Mouse (Mus musculus): ENCODE measurements at regions not wholly inside any gene's neighbourhood (a gene's known extent, or its start where the extent isn't known, plus 50 kb on each side); places are given as distances from the start of the nearest gene placed in this dataset.

GRCm38 (mm10) chr2:78804931-78805330 lies 63.0 kb upstream of the Ube2e3 start:
- DNase-seq (ENCODE audit: low read depth, low spot score): no peak

DNA sequence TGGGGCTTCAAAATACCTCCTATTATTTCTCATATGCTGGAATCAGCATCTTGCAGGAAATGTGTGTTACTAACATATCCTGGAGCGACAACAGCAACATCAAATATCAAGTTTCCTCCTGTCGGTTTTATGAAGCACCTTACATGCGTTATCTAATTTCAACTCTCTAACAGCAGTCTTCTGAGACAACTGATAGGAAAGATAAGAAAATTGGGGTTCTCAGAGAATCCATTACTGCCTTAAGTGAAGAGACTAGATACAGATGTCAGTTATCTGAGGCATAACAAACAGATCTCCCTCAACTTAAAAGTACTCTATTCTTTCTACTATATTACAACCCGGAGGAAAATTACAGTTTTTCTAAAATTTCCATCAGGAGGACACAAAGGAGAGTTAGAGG lies 64.4 kb upstream of the Ube2e3 start:
- no peak for DNase-seq (ENCODE audit: low read depth, low spot score)

GRCm38 (mm10) chr2:78795446-78795845 lies 72.5 kb upstream of the Ube2e3 start:
- DNase-seq (ENCODE audit: low read depth, low spot score): no peak

- DNase-seq (ENCODE audit: low read depth, low spot score): no peak
These were observed 73.2 kb upstream of the Ube2e3 start for GRCm38 (mm10) chr2:78794734-78795133.

DNA sequence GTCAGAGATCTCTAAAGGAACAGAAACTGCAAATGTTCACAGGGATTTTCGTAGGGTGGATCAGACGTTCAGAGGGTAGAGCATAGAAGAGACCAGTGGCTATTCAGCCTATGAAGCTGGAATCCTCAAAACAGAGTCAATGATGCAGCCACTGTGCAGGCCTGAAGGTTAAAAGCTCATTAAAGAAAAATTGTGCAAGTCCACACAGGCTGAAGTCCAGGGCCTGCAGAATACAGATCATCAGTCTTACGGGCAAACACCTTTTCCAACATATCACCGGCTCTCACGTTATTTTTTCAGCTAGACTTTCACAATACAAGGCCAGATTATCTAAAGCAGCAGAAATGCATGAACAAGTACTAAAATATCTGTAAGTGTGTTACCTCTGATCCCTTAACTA lies 78.8 kb upstream of the Ube2e3 start:
- no peak for DNase-seq (ENCODE audit: low read depth, low spot score)

DNA sequence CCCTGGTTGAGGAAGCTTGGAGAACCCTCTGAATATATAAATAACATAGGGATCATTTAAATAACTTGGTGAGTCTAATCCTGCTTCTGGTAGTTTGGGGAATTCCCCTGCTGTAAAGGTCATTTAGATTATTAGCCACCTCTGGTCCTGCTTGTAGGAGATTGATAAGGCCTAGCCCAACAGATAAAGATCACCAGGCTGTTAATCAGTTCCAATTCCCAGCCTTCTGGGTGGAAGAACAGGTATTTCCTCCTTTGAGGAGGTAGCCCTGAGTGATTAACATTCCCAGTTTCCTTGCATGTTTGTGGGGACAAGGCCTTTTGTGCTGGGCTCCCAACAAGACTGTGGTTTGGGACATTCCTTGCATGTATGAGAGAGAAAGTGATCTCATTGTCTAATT lies 79.7 kb upstream of the Ube2e3 start:
- DNase-seq (ENCODE audit: low read depth, low spot score): no peak

DNA sequence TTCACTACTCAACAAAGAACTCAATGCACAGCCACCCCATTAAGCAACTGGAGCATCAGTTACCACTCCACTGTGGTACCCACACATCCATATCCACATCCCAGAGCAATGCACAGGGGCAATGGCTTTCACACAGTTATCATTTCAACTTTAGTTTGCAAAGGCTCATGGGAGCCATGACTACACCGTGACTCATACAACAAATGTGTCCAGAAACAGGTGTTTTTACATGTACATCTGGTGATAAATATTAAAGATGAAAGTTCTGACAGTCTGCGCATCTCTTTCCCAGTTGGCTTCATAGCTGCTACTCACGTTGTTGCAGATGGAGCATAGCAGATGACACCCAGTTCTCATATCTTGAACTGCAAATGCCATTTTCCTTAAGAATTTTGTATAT lies 88.0 kb upstream of the Ube2e3 start:
- no peak for DNase-seq (ENCODE audit: low read depth, low spot score)

DNA sequence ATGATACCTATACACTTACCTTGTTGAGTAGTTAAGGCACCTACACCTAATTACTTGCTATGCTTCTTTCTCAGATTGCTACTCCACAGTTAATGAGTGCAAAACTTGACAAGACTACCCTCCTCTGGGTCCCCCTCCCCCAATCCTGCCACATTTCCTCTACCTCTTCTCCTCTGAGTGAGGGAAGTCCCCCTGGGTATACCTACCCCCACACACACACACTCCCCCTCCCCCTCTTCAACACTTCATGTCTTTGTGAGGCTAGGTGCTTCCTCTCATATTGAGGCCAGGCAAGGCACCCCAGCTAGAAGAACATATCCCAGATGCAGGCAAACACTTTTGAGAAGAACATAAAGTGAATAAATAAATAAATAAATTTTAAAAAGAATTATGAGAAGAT lies 90.3 kb upstream of the Ube2e3 start:
- no peak for DNase-seq (ENCODE audit: low read depth, low spot score)

DNA sequence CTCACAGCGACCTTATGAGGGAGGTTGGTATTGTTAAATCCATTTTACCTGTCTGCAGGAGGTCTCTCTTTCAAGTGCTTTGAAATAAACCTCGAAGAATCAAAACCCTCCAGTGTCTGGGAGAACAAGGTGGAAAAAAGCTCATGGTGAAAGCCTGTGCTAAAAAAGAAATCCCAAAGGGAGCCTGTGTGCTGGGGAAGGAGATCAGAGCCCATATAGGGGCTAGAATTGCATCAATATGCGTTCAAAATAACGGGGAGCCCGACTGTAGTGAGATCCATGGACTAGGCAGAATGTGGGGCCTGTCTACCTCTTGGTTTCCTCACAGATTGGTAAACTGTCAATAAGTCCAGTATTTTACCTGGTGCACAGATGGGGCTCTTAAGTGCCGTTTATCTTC lies 113.6 kb upstream of the Ube2e3 start:
- DNase-seq (ENCODE audit: low read depth, low spot score): no peak

DNA sequence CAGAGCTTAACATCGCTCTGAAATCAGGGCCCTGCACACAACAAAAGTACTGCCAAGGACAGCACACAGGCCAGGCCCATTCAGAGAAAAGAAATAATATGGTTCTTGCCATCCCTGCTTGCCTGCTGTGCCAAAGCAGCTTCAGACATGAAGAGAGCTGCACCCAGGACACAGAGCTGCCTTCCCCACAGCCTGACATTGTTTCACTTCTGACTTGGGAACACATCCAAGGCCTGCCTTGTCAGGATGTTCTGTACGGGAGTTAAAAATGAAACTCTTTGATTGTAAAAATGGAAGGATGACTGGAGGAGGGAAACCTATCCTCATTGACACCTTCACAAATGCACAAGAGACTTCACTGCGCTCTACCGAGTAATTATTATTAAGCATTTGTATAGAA lies 114.0 kb upstream of the Ube2e3 start:
- DNase-seq (ENCODE audit: low read depth, low spot score): no peak

DNA sequence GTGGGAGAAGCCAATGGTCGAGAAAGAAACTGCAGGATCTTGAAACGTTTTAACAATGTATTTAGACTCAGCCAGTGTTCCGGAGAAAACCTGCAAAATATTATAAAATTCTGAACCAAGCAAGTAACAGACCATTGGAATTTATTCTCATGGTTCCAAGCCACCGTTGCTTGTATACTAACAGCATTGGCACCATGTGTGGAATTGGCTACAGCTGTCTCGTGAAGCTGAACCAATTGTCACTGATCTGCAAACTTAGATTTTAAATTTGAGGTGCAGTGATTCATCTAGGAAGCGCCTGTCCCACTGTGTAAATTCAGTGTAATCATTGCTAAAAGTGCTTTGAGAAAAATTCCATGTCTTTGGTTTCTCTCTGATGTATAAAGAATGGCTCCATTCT lies 137.8 kb upstream of the Ube2e3 start:
- no peak for DNase-seq (ENCODE audit: low read depth, low spot score)

- no peak for DNase-seq (ENCODE audit: low read depth, low spot score)
These were observed 141.9 kb upstream of the Ube2e3 start for GRCm38 (mm10) chr2:78726060-78726459.

- DNase-seq (ENCODE audit: low read depth, low spot score): no peak
These were observed 143.5 kb upstream of the Ube2e3 start for GRCm38 (mm10) chr2:78724416-78724815.

DNA sequence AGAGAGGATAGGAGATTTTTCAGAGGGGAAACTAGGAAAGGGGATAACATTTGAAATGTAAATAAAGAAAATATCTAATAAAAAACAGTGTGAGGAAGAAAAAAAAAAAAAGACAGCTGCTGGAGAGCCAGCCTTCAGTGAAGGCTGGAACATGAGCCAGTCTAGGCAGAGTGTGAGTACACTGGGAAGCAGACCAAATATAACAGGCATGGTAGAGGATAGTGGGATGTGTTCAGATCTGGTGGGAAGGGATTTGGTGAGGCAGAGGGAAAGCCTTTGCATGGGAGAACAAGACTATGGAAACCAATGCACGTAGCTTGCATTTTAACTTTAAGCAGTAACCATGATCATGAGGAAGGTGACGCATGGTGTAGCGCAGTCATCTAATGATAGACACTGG lies 144.5 kb upstream of the Ube2e3 start:
- no peak for DNase-seq (ENCODE audit: low read depth, low spot score)

- no peak for DNase-seq (ENCODE audit: low read depth, low spot score)
These were observed 145.2 kb upstream of the Ube2e3 start for GRCm38 (mm10) chr2:78722739-78723138.

DNA sequence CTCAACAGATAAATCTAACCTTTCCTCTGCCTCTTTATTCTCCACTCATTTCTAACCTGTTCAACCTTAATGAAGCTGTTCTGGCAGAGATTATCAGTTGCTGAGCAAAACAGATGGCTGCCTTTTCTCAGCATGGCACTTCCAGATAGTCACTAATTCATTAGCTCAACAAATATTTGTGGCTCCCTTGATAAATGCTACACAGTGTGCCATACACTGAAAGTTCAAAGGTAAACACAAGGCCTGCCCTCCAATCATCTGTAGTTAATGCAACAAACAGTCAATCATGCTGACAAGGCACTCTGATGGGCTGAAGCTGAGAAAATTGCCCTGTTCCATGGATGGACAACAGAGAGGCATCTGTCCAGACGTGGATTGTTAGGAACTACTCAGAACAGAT lies 149.4 kb upstream of the Ube2e3 start:
- DNase-seq (ENCODE audit: low read depth, low spot score): no peak

DNA sequence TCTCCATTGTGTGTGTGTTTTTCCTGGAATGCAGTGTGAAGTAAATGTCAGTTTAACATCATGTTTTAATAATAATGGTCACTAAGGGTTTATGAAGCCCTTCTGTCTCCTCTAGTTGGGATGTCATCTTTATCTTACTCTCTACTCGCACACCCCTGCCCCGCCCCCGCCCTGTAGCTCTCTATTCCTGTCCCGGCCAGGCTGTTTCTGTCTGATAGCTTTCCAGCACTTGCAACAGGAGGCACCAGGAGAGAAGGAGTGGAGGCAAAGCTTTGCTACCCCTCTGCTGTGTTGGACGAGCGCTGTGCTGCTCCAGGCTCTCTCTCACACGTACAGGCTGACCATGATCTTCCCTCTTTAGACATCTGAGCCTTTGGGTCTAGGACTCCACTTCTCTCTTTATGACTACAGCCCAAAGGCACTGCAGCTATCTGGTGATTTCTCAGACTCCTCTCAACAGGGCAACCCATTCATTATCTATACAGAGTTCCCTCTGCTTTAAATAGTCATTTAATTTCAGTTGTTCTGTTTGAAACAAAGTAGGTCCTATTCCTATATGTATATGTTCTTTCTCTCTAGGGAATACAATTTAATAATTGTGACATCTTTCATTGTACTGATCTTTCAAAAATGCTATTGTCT lies 151.6 kb upstream of the Ube2e3 start:
- no peak for DNase-seq (ENCODE audit: low read depth, low spot score)

GRCm38 (mm10) chr2:78694851-78695250 lies 173.1 kb upstream of the Ube2e3 start:
- DNase-seq (ENCODE audit: low read depth, low spot score): no peak

- no peak for DNase-seq (ENCODE audit: low read depth, low spot score)
These were observed 211.3 kb upstream of the Ube2e3 start for GRCm38 (mm10) chr2:78656668-78657067.

GRCm38 (mm10) chr2:78655156-78655855 lies 212.6 kb upstream of the Ube2e3 start:
- no peak for DNase-seq (ENCODE audit: low read depth, low spot score)

DNA sequence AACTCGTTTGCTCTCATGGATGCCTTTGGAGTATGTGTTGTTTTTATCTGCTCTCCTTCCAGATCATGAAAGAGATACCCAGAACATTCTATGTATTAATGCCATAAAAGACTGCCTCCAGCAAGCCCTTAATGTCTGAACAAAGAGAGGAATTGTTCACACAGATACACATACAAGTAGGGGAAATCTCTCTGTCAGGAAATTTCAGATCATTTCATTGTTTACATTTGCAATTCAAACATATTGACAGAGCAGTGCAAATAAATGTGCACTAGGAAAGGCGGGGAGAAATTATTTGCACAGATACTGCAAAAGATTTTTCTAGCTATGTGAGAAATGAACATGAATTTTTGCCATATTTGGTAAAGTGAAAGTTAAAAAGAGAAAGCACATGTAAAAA lies 216.4 kb upstream of the Ube2e3 start:
- DNase-seq (ENCODE audit: low read depth, low spot score): no peak

- DNase-seq (ENCODE audit: low read depth, low spot score): no peak
These were observed 227.6 kb upstream of the Ube2e3 start for GRCm38 (mm10) chr2:78640361-78640760.

DNA sequence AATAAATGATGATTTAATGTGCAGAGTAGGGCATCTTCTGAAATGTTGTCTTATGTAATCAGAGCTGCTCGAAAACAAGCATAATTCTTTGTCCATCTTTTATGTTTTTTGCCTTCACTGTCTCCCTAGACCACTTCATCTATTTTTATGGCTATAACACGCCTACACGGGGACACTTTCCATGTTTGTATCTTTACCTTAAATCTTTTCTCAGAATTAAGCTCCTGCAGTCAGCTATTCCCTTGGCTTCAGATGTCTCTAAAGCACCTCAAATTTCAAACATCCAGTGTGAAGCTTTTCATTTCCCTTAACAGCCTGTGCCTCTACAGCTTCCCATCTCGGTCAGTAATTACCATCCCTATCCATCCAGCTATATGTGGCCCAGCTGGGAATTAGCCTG lies 242.7 kb upstream of the Ube2e3 start:
- no peak for DNase-seq (ENCODE audit: low read depth, low spot score)

- DNase-seq (ENCODE audit: low read depth, low spot score): no peak
These were observed 261.5 kb upstream of the Ube2e3 start for GRCm38 (mm10) chr2:78606388-78606787.

Measured in retina, adult 2 months (tissue).